Mouse (Mus musculus): Measurements from ENCODE around the gene Tmem54.

Gene Tmem54

DNA sequence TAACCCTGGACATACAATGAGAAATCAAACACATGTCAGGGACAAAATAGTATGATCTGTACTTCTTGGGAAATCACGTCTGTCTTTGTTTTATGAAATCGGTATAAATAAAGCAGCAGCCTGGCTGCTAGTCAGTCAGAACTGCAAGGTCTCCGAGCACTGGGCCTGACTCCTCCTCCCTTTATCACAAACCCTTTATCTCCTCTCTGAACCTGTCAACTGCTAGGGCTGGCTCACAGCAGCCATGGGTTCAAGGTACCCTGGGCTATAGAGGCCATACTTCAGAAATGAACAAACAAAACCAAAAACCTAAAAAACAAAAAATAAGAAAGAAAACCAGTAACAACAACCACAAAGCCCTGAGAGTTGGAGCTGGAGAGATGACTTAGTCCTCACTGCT is 53.2 kb downstream of the Tmem54 start:
- no peak for DNase-seq

DNA sequence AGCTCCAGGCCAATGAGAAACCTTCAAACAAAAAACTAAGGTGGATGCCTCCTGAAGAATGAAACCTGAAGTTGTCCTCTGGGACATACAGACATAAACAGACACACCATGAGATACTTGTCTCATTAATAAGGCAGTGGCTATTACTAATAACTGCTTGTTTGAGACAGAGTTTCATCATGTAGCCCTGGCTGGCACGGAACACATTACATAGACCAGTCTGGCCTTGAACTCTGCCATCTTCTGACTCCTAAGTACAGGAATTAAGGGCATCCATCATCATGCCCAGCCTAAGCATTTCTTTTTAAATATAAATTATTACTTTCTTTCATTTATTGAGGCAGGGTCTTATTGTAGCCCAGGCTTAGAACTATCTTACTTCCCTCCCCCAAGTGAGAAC is 55.7 kb downstream of the Tmem54 start:
- no peak for DNase-seq

All from kidney, adult 9 months (tissue).